Mouse (Mus musculus): Measurements from ENCODE around the gene Gng4. TPM values are rescaled to one million over a fixed set of nuclear protein-coding genes. Genes with fewer than 3 reads are reported as not detected.

Gene Gng4
- polyA plus RNA-seq, 1 experiment: 1.6 TPM

DNA sequence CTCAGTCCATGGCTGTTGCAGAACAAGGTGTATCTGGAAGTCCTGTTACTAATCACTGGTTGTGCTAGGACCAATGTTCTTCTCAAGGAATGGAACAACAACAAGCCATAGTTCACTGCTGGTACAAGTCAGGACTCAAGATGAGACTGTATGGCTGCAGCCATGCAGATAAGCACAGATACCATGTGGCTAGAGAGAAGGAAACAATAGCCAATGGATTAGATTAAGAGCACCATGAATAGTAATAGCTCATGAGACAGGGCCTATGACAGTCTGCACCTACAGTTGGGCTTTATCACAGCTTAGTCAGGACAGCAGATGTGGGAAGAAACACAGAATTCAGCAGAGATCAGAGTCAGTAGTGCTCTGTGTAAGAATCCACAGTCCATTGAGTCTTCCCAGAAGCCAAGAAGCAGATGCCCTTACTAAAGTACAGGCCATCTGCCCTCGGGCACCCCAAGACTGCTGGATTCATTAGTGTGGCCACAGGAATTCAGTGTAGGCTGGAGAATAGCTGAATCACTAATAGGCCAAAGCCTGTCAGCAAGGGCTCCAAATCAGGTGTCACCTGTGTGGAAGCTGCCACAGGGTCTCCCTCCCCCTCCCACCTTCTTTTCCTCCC, 4.9 kb upstream of the Gng4 start:
- Histone ChIP-seq H3K4me3 (ENCODE audit: control insufficient read depth, insufficient read depth, low read length) (no peak overlapping the region), H3K36me3 (ENCODE audit: control insufficient read depth, insufficient read depth, low read length) (peaks cover 39% of the 10 kb centered on the region), H3K4me1 (replicated peaks; ENCODE audit: control insufficient read depth, insufficient read depth, low read length) (peaks cover 3% of the 10 kb centered on the region; the same call in 1 of the 2 replicates), H3K27me3 (ENCODE audit: control insufficient read depth, insufficient read depth, low read length) (no peaks in the 10 kb centered on the region), H3K27ac (ENCODE audit: control insufficient read depth, insufficient read depth, low read length) (no peak overlapping the region)
- WGBS: 100% methylated on average over 1 of the region's 1 CpGs
- no peak for DNase-seq
- TF ChIP-seq POLR2A (IDR thresholded peaks at IDR 0.05; ENCODE audit: control insufficient read depth, extremely low read depth, insufficient read depth, low read length, poor library complexity): no peak
- no peak for TF ChIP-seq CTCF (IDR thresholded peaks at IDR 0.05; ENCODE audit: borderline replicate concordance, control insufficient read depth, extremely low read depth, insufficient read depth, low read length, poor library complexity)

DNA sequence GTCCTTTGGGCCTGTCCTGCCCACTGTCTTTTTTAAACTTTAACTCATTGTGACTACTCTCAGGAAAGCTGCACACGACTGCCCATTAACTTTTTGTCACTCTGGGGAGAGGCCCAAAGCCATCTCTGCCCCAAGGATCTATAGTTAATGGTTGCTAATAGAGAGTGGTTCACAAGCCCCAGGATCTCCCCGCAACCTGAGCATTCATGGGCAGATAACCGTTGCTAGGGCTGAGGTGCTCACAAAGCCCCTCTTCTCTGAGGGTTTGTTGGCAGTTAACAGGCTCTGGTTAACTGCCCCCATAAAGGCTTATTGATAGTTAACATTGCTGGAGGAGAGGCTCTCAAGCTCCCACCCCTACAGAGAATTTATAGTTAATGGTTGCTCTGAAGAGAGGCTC, 3.6 kb upstream of the Gng4 start:
- 88% methylated on average over 3 of the region's 3 CpGs for WGBS

DNA sequence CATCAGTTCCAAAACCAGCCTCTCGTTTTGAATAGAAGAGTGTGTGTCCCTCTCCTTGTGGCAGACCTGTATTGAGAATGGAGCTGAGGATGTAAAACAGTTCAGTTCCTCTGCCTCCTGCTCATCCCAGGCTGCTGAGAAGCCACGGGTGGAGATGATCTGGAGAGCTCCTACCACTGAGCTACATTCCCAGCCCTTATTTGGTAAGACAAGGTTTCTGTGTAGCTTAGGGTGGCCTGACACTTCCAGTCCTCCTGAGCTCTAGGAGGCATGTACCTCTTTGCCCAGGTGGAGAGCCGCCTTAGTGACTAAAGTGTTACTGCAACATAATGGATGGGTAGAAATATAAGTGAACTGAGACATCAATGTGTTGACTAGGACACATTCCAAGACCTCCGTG, 2.8 kb upstream of the Gng4 start:
- Histone ChIP-seq H3K27ac (ENCODE audit: control insufficient read depth, insufficient read depth, low read length) (no peak overlapping the region), H3K36me3 (ENCODE audit: control insufficient read depth, insufficient read depth, low read length) (peaks cover 22% of the 10 kb centered on the region), H3K4me1 (replicated peaks; ENCODE audit: control insufficient read depth, insufficient read depth, low read length) (peaks cover 15% of the 10 kb centered on the region), H3K4me3 (ENCODE audit: control insufficient read depth, insufficient read depth, low read length) (no peak overlapping the region), H3K27me3 (ENCODE audit: control insufficient read depth, insufficient read depth, low read length) (no peaks in the 10 kb centered on the region; the same call in 1 of the 2 replicates)
- TF ChIP-seq POLR2A (IDR thresholded peaks at IDR 0.05; ENCODE audit: control insufficient read depth, extremely low read depth, insufficient read depth, low read length, poor library complexity): no peak
- TF ChIP-seq CTCF (IDR thresholded peaks at IDR 0.05; ENCODE audit: borderline replicate concordance, control insufficient read depth, extremely low read depth, insufficient read depth, low read length, poor library complexity): no peak
- DNase-seq: no peak
- WGBS: 73% methylated on average over 4 of the region's 4 CpGs

More for the DNA sequence above, 3.6 kb upstream of the Gng4 start:
- Histone ChIP-seq H3K27ac (ENCODE audit: control insufficient read depth, insufficient read depth, low read length) (no peak overlapping the region), H3K4me3 (ENCODE audit: control insufficient read depth, insufficient read depth, low read length) (no peak overlapping the region), H3K4me1 (replicated peaks; ENCODE audit: control insufficient read depth, insufficient read depth, low read length) (peaks cover 13% of the 10 kb centered on the region), H3K36me3 (ENCODE audit: control insufficient read depth, insufficient read depth, low read length) (peaks cover 29% of the 10 kb centered on the region), H3K27me3 (ENCODE audit: control insufficient read depth, insufficient read depth, low read length) (no peaks in the 10 kb centered on the region; the same call in 1 of the 2 replicates)
- DNase-seq: no peak
- TF ChIP-seq CTCF (IDR thresholded peaks at IDR 0.05; ENCODE audit: borderline replicate concordance, control insufficient read depth, extremely low read depth, insufficient read depth, low read length, poor library complexity): no peak

DNA sequence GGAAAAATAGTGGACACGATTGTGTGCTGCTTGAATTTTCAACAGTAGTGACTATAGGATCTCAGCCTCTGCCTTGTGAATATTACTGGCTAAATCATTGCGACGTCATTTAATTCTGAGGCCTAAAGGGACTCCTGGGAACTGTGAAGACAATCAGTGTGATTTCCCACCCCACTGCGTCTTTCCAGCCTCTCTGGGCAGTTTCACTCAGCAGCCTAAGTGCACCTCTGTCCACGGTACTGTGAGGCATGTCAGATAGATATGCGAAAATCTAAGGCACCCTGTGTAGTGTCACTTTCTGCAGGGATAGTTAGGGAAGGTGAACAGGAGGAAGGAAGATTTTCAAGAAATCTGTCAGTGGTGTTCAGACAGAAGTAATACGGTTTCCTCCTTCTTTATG, 563 bp upstream of the Gng4 start:
- Histone ChIP-seq H3K4me3 (ENCODE audit: control insufficient read depth, insufficient read depth, low read length) (no peak overlapping the region), H3K4me1 (replicated peaks; ENCODE audit: control insufficient read depth, insufficient read depth, low read length) (peaks cover 15% of the 10 kb centered on the region), H3K36me3 (ENCODE audit: control insufficient read depth, insufficient read depth, low read length) (peaks cover 4% of the 10 kb centered on the region; the same call in 1 of the 2 replicates), H3K27me3 (ENCODE audit: control insufficient read depth, insufficient read depth, low read length) (no peaks in the 10 kb centered on the region; the same call in 1 of the 2 replicates), H3K27ac (ENCODE audit: control insufficient read depth, insufficient read depth, low read length) (no peak overlapping the region)
- no peak for DNase-seq
- WGBS: 54% methylated on average over 7 of the region's 7 CpGs
- TF ChIP-seq POLR2A (IDR thresholded peaks at IDR 0.05; ENCODE audit: control insufficient read depth, extremely low read depth, insufficient read depth, low read length, poor library complexity) (no peak), CTCF (IDR thresholded peaks at IDR 0.05; ENCODE audit: borderline replicate concordance, control insufficient read depth, extremely low read depth, insufficient read depth, low read length, poor library complexity) (no peak)

DNA sequence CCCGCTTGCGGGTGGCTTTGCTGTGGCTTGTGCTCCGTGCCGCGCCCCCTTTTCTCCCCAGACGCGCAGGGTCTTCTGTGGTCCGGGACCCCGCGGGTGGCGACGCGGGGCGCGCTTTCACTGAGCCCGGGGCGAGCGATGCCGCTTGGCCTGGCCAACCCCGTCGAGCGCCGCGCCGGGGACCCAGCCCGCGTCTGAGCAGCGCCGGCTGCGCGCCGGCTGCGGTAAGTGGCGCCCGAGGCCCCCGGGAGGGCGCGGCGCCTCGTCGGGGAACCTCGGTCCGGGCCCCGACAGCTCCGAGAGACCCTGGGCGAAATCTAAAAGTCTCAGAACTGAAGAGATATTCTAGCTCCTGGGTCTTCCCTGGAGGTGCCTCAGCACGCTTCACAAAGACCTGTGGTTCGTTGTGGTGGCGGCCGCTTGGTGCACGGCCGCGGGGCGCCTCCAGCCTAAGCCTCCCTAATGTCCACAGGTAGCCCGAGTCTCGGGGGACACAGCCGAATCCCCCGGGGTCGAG, 619 bp downstream of the Gng4 start:
- H3K4me1 ChIP-seq (replicated peaks; ENCODE audit: control insufficient read depth, insufficient read depth, low read length): peaks cover 15% of the 10 kb centered on the region
- H3K27me3 ChIP-seq (ENCODE audit: control insufficient read depth, insufficient read depth, low read length): no peaks in the 10 kb centered on the region; the same call in 1 of the 2 replicates
- WGBS: 2% methylated on average over 59 of the region's 59 CpGs
- TF ChIP-seq POLR2A (IDR thresholded peaks at IDR 0.05; ENCODE audit: control insufficient read depth, extremely low read depth, insufficient read depth, low read length, poor library complexity) (no peak), CTCF (IDR thresholded peaks at IDR 0.05; ENCODE audit: borderline replicate concordance, control insufficient read depth, extremely low read depth, insufficient read depth, low read length, poor library complexity) (no peak)
- no peak overlapping the region for H3K27ac ChIP-seq (ENCODE audit: control insufficient read depth, insufficient read depth, low read length)
- no peaks in the 10 kb centered on the region for H3K36me3 ChIP-seq (ENCODE audit: control insufficient read depth, insufficient read depth, low read length)
- DNase-seq: no peak
- H3K4me3 ChIP-seq (ENCODE audit: control insufficient read depth, insufficient read depth, low read length): peak overlapping the region; percentile 27

DNA sequence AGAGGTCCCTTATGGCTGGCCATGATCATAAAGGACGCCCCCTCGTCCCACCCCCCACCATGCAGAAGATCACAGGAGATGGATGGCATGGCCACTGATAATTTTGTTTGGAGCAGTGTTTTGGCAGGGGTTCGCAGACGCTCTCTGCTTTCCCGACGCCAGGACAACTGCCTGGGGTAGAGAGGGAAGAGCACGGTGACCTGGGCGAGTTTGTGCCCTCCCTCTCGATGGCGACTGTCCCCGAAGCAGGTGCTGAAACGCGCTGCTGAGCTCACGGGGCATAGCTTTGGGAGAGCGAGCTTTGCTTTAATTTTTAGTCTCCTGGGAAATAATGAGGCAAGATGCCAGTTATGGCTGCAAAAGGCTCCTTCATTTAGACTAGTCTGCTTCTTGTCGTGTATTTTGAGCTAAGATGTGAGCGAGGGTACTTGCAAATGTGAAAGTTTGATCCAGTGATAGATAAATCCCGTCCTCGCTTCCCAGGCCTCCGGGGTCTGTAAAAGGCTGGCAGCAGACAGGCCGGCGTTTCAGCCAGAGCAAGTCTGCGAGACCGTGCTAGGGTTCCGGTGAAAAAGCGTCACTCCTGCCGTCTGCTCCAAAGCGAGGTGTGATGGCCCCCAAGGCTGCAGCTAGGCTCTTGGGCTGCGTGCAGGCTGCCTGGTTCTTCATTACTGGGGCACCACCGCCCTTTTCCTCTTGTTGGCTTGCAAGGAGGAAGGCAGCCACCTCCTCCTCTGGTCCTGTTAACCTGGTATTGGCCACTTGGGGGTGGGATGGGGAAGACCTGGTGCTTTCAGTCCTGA, 1.3 kb downstream of the Gng4 start:
- H3K27ac ChIP-seq (ENCODE audit: control insufficient read depth, insufficient read depth, low read length): no peak overlapping the region
- TF ChIP-seq CTCF (IDR thresholded peaks at IDR 0.05; ENCODE audit: borderline replicate concordance, control insufficient read depth, extremely low read depth, insufficient read depth, low read length, poor library complexity) (no peak), POLR2A (IDR thresholded peaks at IDR 0.05; ENCODE audit: control insufficient read depth, extremely low read depth, insufficient read depth, low read length, poor library complexity) (no peak)
- WGBS: 5% methylated on average over 30 of the region's 30 CpGs
- no peaks in the 10 kb centered on the region for H3K36me3 ChIP-seq (ENCODE audit: control insufficient read depth, insufficient read depth, low read length)
- no peaks in the 10 kb centered on the region; the same call in 1 of the 2 replicates for H3K27me3 ChIP-seq (ENCODE audit: control insufficient read depth, insufficient read depth, low read length)
- H3K4me1 ChIP-seq (replicated peaks; ENCODE audit: control insufficient read depth, insufficient read depth, low read length): peaks cover 15% of the 10 kb centered on the region
- no peak overlapping the region for H3K4me3 ChIP-seq (ENCODE audit: control insufficient read depth, insufficient read depth, low read length)
- no peak for DNase-seq

Data from thymus, adult 2 months (tissue).